In genomic region chr1:132315889-132316624, GRCm38 (mm10) we compare ENCODE assay signal across 8 mouse cellular contexts. TPM values are rescaled to one million over a fixed set of nuclear protein-coding genes. Genes with fewer than 3 reads are reported as not detected.
DNase-seq lines count a peak whose midpoint lies in the region; ATAC-seq and TF ChIP-seq lines count a peak whose summit lies in the region.

TSS of gene Nuak2 (plus strand) at chr1:132316126.

- H3K27ac ChIP-seq in heart, embryonic 13.5 days (replicated peaks): no peak within 1 kb of the TSS
- H3K27ac ChIP-seq in liver, embryonic 14.5 days: no peak within 1 kb of the TSS
- H3K27ac ChIP-seq in stomach, embryonic 16.5 days (ENCODE audit: low read length): peak within 1 kb of the TSS; percentile 9

- peaks cover 5% of the 10 kb centered on the region for H3K9me3 ChIP-seq in erythroblast, embryonic 14.5 days (ENCODE audit: control insufficient read depth, low read length)
- no peaks in the 10 kb centered on the region for H3K9me3 ChIP-seq in heart, embryonic 13.5 days
- H3K9me3 ChIP-seq in liver, embryonic 14.5 days (ENCODE audit: control insufficient read depth, low read length): no peaks in the 10 kb centered on the region
- H3K9me3 ChIP-seq in stomach, embryonic 16.5 days (replicated peaks; ENCODE audit: control insufficient read depth, low read length): no peaks in the 10 kb centered on the region

- H3K4me1 ChIP-seq in erythroblast, embryonic 14.5 days (ENCODE audit: control insufficient read depth): peaks cover 12% of the 10 kb centered on the region
- peaks cover 59% of the 10 kb centered on the region for H3K4me1 ChIP-seq in heart, embryonic 13.5 days
- peaks cover 0 to 22% of the 10 kb centered on the region in 2 experiments; a peak in 2 of 4 replicates for H3K4me1 ChIP-seq in liver, embryonic 14.5 days (replicated peaks; ENCODE audit: control insufficient read depth in 2 of 2, insufficient read depth in 2 of 2, low read length in 1 of 2)
- peaks cover 14% of the 10 kb centered on the region; the same call in 1 of the 2 replicates for H3K4me1 ChIP-seq in stomach, embryonic 16.5 days (ENCODE audit: control insufficient read depth, insufficient read depth, low read length)

- H3K4me3 ChIP-seq in erythroblast, embryonic 14.5 days (replicated peaks): peak within 1 kb of the TSS; percentile 55
- peak within 1 kb of the TSS; percentile 70 for H3K4me3 ChIP-seq in heart, embryonic 13.5 days
- H3K4me3 ChIP-seq in liver, embryonic 14.5 days (ENCODE audit: insufficient read depth in 1 of 2, low read depth in 2 of 2, low read length in 2 of 2): peak within 1 kb of the TSS; percentile 43 to 55
- peak within 1 kb of the TSS; percentile 53 for H3K4me3 ChIP-seq in stomach, embryonic 16.5 days (replicated peaks; ENCODE audit: low read length)

- H3K27me3 ChIP-seq in erythroblast, embryonic 14.5 days (ENCODE audit: control insufficient read depth): peaks cover 85% of the 10 kb centered on the region
- H3K27me3 ChIP-seq in heart, embryonic 13.5 days (replicated peaks): peaks cover 46% of the 10 kb centered on the region
- H3K27me3 ChIP-seq in liver, embryonic 14.5 days (ENCODE audit: control insufficient read depth, insufficient read depth, low read length): peaks cover 33% of the 10 kb centered on the region
- no peaks in the 10 kb centered on the region for H3K27me3 ChIP-seq in stomach, embryonic 16.5 days (ENCODE audit: control insufficient read depth, insufficient read depth, low read length)

- no peaks in the 10 kb centered on the region for H3K36me3 ChIP-seq in erythroblast, embryonic 14.5 days (ENCODE audit: control insufficient read depth)
- H3K36me3 ChIP-seq in heart, embryonic 13.5 days: no peaks in the 10 kb centered on the region
- no peaks in the 10 kb centered on the region for H3K36me3 ChIP-seq in liver, embryonic 14.5 days (replicated peaks; ENCODE audit: control insufficient read depth, insufficient read depth, low read depth)
- H3K36me3 ChIP-seq in stomach, embryonic 16.5 days (ENCODE audit: control insufficient read depth, insufficient read depth, low read length): no peaks in the 10 kb centered on the region

- H3K4me2 ChIP-seq in heart, embryonic 13.5 days: peak within 1 kb of the TSS; percentile 96
- H3K4me2 ChIP-seq in liver, embryonic 14.5 days (ENCODE audit: low read depth): peak within 1 kb of the TSS; percentile 70
- H3K4me2 ChIP-seq in stomach, embryonic 16.5 days (ENCODE audit: low read depth, low read length): peak within 1 kb of the TSS; percentile 70

- TF ChIP-seq CTCF in liver, embryonic 14.5 days (IDR thresholded peaks at IDR 0.05; ENCODE audit: low read depth): no peak

- ATAC-seq in heart, embryonic 13.5 days (ENCODE audit: extremely low read depth, insufficient number of reproducible peaks, low FRiP score, low TSS enrichment): peak; percentile 70; the same call in 1 of the 2 replicates
- peak; percentile 82 for ATAC-seq in liver, embryonic 14.5 days (ENCODE audit: insufficient read depth)
- peak; percentile 83 for ATAC-seq in stomach, embryonic 16.5 days (ENCODE audit: insufficient read depth, low FRiP score)

- no peak for TF ChIP-seq EP300 in liver, embryonic 14.5 days (IDR thresholded peaks at IDR 0.05; ENCODE audit: low read depth)

- under 1% methylated on average over 67 of the region's 67 CpGs for WGBS in heart, embryonic 13.5 days
- WGBS in liver, embryonic 14.5 days (ENCODE audit: insufficient replicate concordance): under 1% methylated on average over 67 of the region's 67 CpGs
- under 1% methylated on average over 67 of the region's 67 CpGs for WGBS in stomach, embryonic 16.5 days

- H3K9ac ChIP-seq in heart, embryonic 13.5 days: peak within 1 kb of the TSS; percentile 83
- 0 out of 2 replicates have a peak within 1 kb of the TSS, but pooled peaks have one; percentile 15 for H3K9ac ChIP-seq in liver, embryonic 14.5 days (replicated peaks)
- H3K9ac ChIP-seq in stomach, embryonic 16.5 days (ENCODE audit: low read length): peak within 1 kb of the TSS; percentile 67

- peak; percentile 84 for DNase-seq in CD4-positive, CD25-positive, alpha-beta regulatory T cell, adult 2 months (ENCODE audit: low read depth, low spot score)
- peak; percentile 71 for DNase-seq in brain, embryonic 18.5 days (ENCODE audit: low read depth, low spot score)
- peak; percentile 95 for DNase-seq in kidney, postnatal 10 days
- DNase-seq in liver, embryonic 14.5 days (ENCODE audit: low read depth in 3 of 3, low spot score in 3 of 3): peak; percentile 54 to 59 (median 58)
- peak; percentile 87 for DNase-seq in neural tube, embryonic 10.5 days (ENCODE audit: extremely low spot score, low spot score)

RNA-seq across cellular contexts. Expression of gene Nuak2, which starts in this region (rescaled TPM):
- 0.02 TPM in 1 of 2 replicates, not detected in the other for polyA plus RNA-seq in erythroblast, embryonic 14.5 days (2012)
- 2.0 and 2.2 TPM in 2 replicates for polyA plus RNA-seq in heart, embryonic 13.5 days (2015; fragmentation: Nextera tagmentation; extraction: Ambion mirVana)
- 1.0 and 1.2 TPM in 2 replicates for polyA plus RNA-seq in liver, embryonic 14.5 days (2012; rRNA removed)
- polyA plus RNA-seq in liver, embryonic 14.5 days (2014; fragmentation: Nextera tagmentation; extraction: Ambion mirVana): 2.0 and 2.1 TPM in 2 replicates
- polyA plus RNA-seq in stomach, embryonic 16.5 days (2015; fragmentation: Nextera tagmentation; extraction: Ambion mirVana): 6.8 and 6.9 TPM in 2 replicates

Comparison
In these comparisons a context has a peak if more than half of its experiments do, and no peak if none do; other contexts are left out.
1. H3K9ac ChIP-seq: peak in every context shown above with its lines; median percentile 83 in heart, embryonic 13.5 days; 67 in stomach, embryonic 16.5 days; 15 in liver, embryonic 14.5 days.